Mouse (Mus musculus): ENCODE measurements at regions not wholly inside any gene's neighbourhood (a gene's known extent, or its start where the extent isn't known, plus 50 kb on each side); places are given as distances from the start of the nearest gene placed in this dataset.

GRCm38 (mm10) chr5:73765466-73765865, 114.3 kb downstream of the Spata18 start:
- no peak for TF ChIP-seq CTCF (conservative IDR thresholded peaks at IDR 0.05; ENCODE audit: low read length)
- TF ChIP-seq NANOG (IDR thresholded peaks at IDR 0.05; ENCODE audit: borderline replicate concordance, low read length) = no peak

All from E14TG2a.4 (cell line).